Mouse (Mus musculus) cerebellum, adult 9-11 months (tissue): ENCODE measurements around the gene Cib1.

Experiments
- DNase-seq: peaks from one replicate; pipeline ENCODE4 v3.0.0; 2022

Cib1 gene

DNA sequence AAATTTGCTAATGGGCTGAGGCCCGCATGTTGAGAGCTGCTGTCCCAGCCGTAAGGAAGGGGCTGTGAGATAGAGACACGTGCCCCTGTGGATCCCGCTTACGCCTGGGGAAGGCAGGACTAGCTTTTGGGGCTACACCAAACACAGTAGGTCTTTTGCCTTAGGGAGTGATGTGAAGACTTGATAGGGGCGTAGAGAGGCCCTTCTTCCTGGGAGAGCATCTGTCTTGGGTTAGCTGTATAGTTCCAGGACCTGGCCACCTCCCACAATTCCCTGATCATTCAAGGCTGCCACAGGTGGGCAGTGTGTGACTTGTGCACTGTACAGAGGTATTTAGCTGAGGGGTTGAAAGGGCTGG, 32.0 kb downstream of the Cib1 start:
- no peak for DNase-seq

DNA sequence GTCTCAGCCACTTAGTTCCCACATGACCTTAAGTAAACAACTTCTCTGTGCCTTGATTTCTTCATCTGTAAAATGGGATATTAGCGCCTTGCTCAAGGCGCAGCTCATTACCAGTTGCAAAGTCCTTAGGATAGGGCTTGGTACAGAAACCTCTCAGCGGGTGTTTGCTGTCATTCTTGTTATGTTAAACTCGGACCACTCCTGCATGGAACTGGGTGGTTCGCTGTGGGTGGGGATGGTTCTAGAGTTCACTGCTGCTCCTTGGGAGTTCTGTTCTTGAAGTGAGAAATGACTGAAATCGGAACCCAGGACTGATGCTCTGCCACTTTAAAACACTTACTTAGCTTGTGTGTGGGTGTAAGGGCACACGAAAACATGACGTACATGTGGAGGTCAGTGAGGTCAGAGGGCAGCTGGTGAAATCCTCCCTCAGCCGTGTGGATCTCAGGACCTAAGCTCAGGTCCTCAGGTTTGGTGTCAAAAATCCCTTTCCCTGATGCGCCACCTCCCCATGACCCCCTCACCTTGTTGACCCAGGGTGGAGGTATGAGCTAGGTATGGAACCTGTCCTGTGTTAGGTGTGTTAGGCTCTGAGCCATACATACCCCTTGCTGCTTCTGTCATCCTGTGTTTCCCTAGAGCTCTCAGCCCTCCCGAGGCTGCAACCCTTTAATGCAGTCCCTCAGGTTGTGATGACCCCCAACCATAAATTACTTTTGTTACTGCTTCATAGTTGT, 32.6 kb downstream of the Cib1 start:
- no peak for DNase-seq

GRCm38 (mm10) chr7:80199286-80199685, 33.3 kb downstream of the Cib1 start:
- DNase-seq, result no peak

GRCm38 (mm10) chr7:80198863-80199262, 33.8 kb downstream of the Cib1 start:
- DNase-seq, result no peak

DNA sequence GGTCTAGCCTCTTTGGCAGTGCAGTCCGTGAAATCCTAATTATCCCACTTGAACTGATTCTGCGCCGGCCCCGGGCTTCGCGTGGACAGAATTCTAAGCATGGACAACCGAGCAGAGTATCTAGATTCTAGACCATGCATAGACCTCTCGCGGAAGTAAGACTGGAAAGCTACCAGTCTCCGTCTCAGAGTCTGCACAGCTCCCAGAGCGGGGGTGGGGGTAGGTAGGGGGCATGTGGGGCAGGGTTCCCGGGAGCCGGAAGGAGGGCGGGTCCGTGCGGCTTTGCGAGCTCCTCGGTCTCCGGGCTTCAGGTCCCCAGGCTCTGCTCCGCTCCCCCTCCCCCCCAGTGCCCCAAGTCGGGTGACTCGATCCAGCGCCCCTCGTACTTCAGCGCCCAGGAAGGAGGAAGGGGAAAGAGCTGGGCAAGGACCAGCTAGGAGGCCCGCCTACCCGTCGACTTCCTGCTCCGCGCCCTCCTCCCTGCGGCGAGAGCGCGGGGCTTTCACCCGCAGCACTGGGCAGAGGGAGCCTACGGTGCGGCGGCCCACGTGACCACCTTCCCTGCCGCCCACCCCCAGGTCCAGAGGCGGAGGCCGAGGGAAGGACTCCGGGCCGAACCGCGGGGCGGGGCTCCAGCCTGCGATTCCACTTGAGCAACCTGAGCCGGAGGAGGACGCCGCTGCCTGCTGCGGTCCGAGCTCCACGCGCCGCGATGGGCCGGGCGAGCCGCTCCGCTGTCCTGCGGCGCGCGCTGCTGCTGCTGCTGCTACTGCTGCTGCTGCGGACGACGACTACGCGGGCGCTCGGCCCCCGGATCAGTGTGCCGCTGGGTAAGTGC, 34.5 kb downstream of the Cib1 start:
- DNase-seq, result peak; percentile 79

DNA sequence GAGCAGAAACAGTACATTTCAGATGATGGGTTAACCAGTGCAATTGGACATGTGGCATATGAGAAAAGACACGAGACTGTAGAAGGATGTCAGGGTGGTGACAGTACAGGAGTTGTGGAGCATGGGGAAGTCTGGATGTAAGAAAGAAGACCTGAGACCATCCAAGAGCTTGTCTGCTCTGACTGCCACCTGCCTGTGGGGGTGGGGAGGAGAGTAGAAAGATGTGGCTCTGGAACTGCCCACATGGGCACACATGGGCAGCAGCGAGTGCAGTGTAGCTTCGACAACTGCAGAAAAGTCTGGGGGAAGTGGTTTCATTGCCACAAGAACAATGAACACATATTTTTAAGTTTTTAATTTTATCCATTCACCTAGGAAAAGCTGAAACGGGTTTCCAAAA, 35.2 kb downstream of the Cib1 start:
- DNase-seq, result no peak

GRCm38 (mm10) chr7:80195576-80196263, 36.9 kb downstream of the Cib1 start:
- no peak for DNase-seq

DNA sequence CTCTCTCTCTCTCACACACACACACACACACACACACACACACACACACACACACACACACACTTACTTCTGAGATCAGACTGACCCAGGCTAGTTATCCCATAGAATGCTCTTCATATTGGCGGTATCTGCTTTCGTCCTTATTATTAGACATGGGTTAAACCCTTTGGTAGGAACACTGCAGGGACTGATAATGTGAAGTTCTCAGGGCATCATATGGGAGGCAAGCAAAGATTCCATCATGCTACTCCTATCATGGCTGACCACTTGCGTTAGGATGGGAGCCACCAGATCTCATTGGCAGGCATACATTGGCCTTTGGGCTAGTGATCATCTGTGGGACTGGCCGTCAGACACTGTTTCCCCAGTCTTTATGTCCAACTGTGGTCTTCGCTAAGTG, 37.5 kb downstream of the Cib1 start:
- no peak for DNase-seq

GRCm38 (mm10) chr7:80193941-80194739, 38.5 kb downstream of the Cib1 start:
- DNase-seq, result no peak

DNA sequence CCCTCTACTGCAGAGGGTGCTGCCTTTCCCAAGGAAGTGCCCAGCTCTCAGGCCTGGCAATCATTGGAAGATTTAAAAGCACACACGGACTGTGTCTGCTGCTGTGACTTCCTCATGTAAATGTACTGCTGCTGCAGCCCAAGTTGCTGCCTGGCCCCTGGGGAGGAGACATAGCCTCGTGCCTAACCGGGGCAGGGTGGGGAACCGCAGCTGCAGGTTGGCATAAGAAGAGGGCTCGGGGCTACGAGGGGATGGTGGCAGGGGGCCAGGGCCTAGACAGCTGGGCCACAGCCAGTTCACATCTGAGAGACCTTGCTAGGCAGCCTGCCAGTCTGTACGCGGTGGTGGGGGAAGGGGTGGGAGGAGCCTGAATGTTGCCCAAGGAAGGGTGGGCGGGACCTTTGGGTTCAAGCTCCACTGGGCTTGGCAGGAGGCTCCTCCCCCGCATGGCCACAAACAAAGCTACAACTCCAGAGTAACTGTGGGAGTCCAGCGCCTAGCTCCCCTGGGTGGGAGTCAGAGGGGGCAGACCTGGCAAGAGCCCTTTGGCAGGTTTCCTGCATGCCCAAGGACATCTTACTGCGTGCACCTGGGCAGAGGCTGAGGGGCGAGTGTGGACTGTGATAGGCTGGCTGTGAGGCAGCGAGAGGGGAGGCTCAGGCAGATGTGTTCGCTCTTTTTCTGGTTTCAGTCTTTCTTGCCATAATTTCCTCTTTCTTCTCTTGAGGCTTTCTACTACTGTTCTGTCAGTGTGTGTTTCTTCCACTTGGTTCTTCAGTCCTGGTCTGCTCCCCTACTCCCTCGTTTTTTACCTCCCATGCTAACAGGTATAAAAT, 40.2 kb downstream of the Cib1 start:
- no peak for DNase-seq

- no peak for DNase-seq
Observed at GRCm38 (mm10) chr7:80191455-80191854, 41.2 kb downstream of the Cib1 start.

DNA sequence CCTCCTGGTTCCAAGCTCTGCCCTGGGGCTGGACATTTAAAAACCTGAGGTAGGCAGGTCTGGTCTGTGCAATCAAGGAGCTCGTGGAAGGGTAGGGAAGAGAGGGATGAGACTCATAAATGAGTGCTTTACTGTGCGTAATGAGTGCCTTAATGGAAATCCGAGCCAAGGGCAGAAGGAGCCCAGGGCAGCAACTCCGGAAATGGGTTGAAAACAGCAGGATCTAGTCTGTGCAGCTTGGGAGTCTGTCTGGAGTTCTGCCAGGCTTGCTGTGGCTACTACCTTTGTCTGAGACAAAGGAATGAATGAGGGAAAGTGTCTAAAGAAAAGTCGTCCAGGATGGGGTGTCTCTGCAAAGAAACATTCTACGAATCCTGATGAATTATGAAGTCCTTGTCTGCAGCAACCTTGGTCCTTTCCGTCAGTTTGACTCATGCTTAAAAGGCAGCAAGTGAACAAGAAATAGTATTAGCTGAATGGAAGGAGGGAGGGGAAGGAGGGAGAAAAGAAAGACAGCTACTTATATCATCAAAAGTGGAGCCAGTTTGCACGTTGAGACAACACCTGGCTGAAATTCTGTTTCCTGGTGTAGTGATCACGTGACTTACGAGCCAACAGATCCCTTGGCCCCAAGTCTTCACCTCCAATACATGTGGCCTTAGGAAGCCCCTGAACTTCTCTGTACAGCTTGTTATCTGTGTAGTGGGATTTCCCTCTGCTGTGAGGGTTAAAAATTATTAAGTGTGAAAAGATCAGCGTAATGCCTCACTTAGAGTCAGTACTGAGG, 43.3 kb downstream of the Cib1 start:
- DNase-seq, result no peak

GRCm38 (mm10) chr7:80188579-80189125, 44.0 kb downstream of the Cib1 start:
- DNase-seq, result no peak

- DNase-seq, result peak; percentile 38
Observed at GRCm38 (mm10) chr7:80187501-80187900, 45.1 kb downstream of the Cib1 start.

GRCm38 (mm10) chr7:80186531-80187296, 45.9 kb downstream of the Cib1 start, which contains the start of gene Sema4b:
Gene Sema4b, plus strand, starts transcription at chr7:80186841.
- peak; percentile 86 for DNase-seq

GRCm38 (mm10) chr7:80186021-80186420, 46.6 kb downstream of the Cib1 start:
- DNase-seq, result peak; percentile 40

- DNase-seq, result no peak
Observed at GRCm38 (mm10) chr7:80184968-80185367, 47.6 kb downstream of the Cib1 start.

GRCm38 (mm10) chr7:80184551-80184950, 48.1 kb downstream of the Cib1 start:
- DNase-seq, result no peak

DNA sequence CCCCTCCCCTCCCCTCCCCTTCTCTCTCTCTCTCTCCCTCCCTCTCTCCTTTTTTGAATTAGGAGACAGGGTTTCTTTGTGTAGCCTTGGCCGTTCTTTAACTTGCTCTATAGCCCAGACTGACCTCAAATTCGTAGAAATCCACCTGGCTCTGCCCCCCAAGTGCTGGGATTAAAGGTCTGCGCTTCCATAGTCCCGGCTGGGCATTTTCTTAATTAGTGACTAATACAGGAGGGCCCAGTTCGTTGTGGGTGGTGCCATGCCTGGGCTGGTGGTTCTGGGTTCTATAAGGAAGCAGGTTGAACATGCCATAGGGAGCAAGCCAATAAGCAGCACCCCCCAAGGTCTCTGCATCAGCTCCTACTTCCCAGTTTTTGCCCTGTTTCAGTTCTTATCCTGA, 48.6 kb downstream of the Cib1 start:
- no peak for DNase-seq

DNA sequence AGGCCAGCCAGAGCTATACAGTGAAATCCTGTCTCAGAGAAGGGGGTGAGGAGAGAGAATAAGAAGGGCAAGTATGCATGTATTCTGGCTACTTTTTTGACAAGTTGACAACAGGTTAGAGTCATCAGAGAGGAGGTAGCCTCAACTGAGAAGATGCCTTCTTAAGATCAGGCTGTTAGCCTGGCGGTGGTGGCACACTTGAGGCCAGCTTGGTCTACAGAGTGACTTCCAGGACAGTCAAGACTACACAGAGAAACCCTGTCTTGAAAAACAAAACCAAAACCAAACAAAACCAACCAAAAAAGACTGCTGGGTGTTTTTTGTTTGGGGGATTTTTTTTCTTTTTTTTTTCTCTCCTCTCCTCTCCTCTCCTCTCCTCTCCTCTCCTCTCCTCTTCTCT, 49.1 kb downstream of the Cib1 start:
- no peak for DNase-seq
